Mouse (Mus musculus) MEL (cell line): ENCODE measurements around the gene Lyg2. TPM values are rescaled to one million over a fixed set of nuclear protein-coding genes. Genes with fewer than 3 reads are reported as not detected.
A peak's percentile ranks its signal among the peaks of the same experiment; 100 is the strongest.

Source experiments
- DNase-seq: peaks from one replicate; pipeline ENCODE4 v3.0.0; 2011; ENCODE audit warnings: low read depth, low spot score
- H3K27ac ChIP-seq: 2 replicates; pipeline ENCODE4 v1.5.1; 2012; ENCODE audit warnings: low read depth, mild to moderate bottlenecking, control low read depth, low read length, moderate library complexity; ENCODE audit not compliant: control insufficient read depth
- H3K27me3 ChIP-seq, 2 experiments: fragments of 150-350 bp in 1 of 2; sonication (generic) in 1 of 2; 2 replicates each; pipeline ENCODE4 v1.6.1; 2012; ENCODE audit warnings: low read length in 2 of 2, mild to moderate bottlenecking in 2 of 2, improper control_type of control experiment in 1 of 2, moderate library complexity in 1 of 2; ENCODE audit not compliant: insufficient read depth in 2 of 2, control insufficient read depth in 1 of 2
- H3K36me3 ChIP-seq, 2 experiments: 2 replicates each; pipeline ENCODE4 v1.6.1; 2012 to 2014; ENCODE audit warnings: low read length in 2 of 2, improper control_type of control experiment in 1 of 2, inconsistent platforms in 1 of 2, mild to moderate bottlenecking in 1 of 2; ENCODE audit not compliant: insufficient read depth in 2 of 2, control insufficient read depth in 1 of 2
- H3K4me1 ChIP-seq, 2 experiments: fragments of 150-350 bp in 1 of 2; sonication (generic) in 1 of 2; 2 replicates each; pipeline ENCODE4 v1.6.1; 2012; ENCODE audit warnings: low read length in 2 of 2, improper control_type of control experiment in 1 of 2, mild to moderate bottlenecking in 1 of 2; ENCODE audit not compliant: insufficient read depth in 2 of 2, control insufficient read depth in 1 of 2
- H3K4me3 ChIP-seq, 2 experiments: fragments of 150-350 bp in 1 of 2; sonication (generic) in 1 of 2; 2 replicates each; pipeline ENCODE4 v1.5.1; 2012; ENCODE audit warnings: low read depth in 2 of 2, low read length in 2 of 2, mild to moderate bottlenecking in 2 of 2, moderate library complexity in 2 of 2, control low read depth in 1 of 2, improper control_type of control experiment in 1 of 2; ENCODE audit not compliant: control insufficient read depth in 1 of 2, insufficient read depth in 1 of 2
- H3K79me2 ChIP-seq: 2 replicates; pipeline ENCODE4 v1.6.1; 2012; ENCODE audit warnings: mild to moderate bottlenecking, low read length, moderate library complexity; ENCODE audit not compliant: control insufficient read depth, poor library complexity, insufficient read depth
- H3K9ac ChIP-seq: 2 replicates; pipeline ENCODE4 v1.6.1; 2012; ENCODE audit warnings: low read depth, mild to moderate bottlenecking, control low read depth, low read length, moderate library complexity; ENCODE audit not compliant: control insufficient read depth, poor library complexity, severe bottlenecking
- H3K9me3 ChIP-seq: fragments of 150-350 bp; sonication (generic); replicated peaks from 2 replicates; pipeline ENCODE4 v1.6.1; 2012; ENCODE audit warnings: mild to moderate bottlenecking, low read length, improper control_type of control experiment, moderate library complexity; ENCODE audit not compliant: insufficient read depth
- BHLHE40 ChIP-seq: IDR thresholded peaks from 2 replicates; pipeline ENCODE4 v1.6.1; 2012; ENCODE audit warnings: low read depth, mild to moderate bottlenecking, inconsistent platforms, low read length, improper control_type of control experiment, borderline replicate concordance
- CHD1 ChIP-seq: IDR thresholded peaks from 2 replicates; pipeline ENCODE4 v1.6.1; 2012; ENCODE audit warnings: low read depth, mild to moderate bottlenecking, inconsistent platforms, low read length, improper control_type of control experiment
- CHD2 ChIP-seq: IDR thresholded peaks from 2 replicates; pipeline ENCODE4 v1.6.1; 2011; ENCODE audit warnings: low read length, improper control_type of control experiment
- CTCF ChIP-seq, 3 experiments: IDR thresholded peaks in 2 of 3; conservative IDR thresholded peaks in 1 of 3; 2 replicates each; pipeline ENCODE4 v1.5.1; 2011 to 2012; ENCODE audit warnings: low read length in 3 of 3, low read depth in 2 of 3, mild to moderate bottlenecking in 2 of 3, improper control_type of control experiment in 1 of 3, inconsistent platforms in 1 of 3, mixed read lengths in 1 of 3, moderate library complexity in 1 of 3; ENCODE audit not compliant: control insufficient read depth in 1 of 3, insufficient read depth in 1 of 3, poor library complexity in 1 of 3, severe bottlenecking in 1 of 3
- ELF1 ChIP-seq: IDR thresholded peaks from 2 replicates; pipeline ENCODE4 v1.6.1; 2014; ENCODE audit warnings: low read depth, mild to moderate bottlenecking, inconsistent platforms, low read length, improper control_type of control experiment, moderate library complexity
- EP300 ChIP-seq, 2 experiments: IDR thresholded peaks; 2 replicates each; pipeline ENCODE4 v1.6.1; 2011; ENCODE audit warnings: improper control_type of control experiment in 2 of 2, low read length in 2 of 2, low read depth in 1 of 2, mild to moderate bottlenecking in 1 of 2
- ETS1 ChIP-seq: IDR thresholded peaks from 2 replicates; pipeline ENCODE4 v1.6.1; 2012; ENCODE audit warnings: low read depth, mild to moderate bottlenecking, inconsistent platforms, low read length, improper control_type of control experiment, moderate library complexity
- GABPA ChIP-seq: IDR thresholded peaks from 2 replicates; pipeline ENCODE4 v1.6.1; 2012; ENCODE audit warnings: low read depth, mild to moderate bottlenecking, inconsistent platforms, low read length, improper control_type of control experiment, moderate library complexity
- GATA1 ChIP-seq: IDR thresholded peaks from 2 replicates; pipeline ENCODE4 v1.6.1; 2011; ENCODE audit warnings: low read depth, low read length, improper control_type of control experiment
- HCFC1 ChIP-seq: IDR thresholded peaks from 2 replicates; pipeline ENCODE4 v1.6.1; 2012; ENCODE audit warnings: low read depth, mild to moderate bottlenecking, inconsistent platforms, low read length, improper control_type of control experiment, moderate library complexity
- KAT2A ChIP-seq: conservative IDR thresholded peaks from 2 replicates; pipeline ENCODE4 v1.6.1; 2012; ENCODE audit warnings: low read depth, low read length, improper control_type of control experiment, inconsistent platforms
- MAFK ChIP-seq: IDR thresholded peaks from 2 replicates; pipeline ENCODE4 v1.6.1; 2011; ENCODE audit warnings: low read depth, mild to moderate bottlenecking, low read length, improper control_type of control experiment, borderline replicate concordance
- MAX ChIP-seq: IDR thresholded peaks from 2 replicates; pipeline ENCODE4 v1.6.1; 2011; ENCODE audit warnings: low read length, improper control_type of control experiment
- MAZ ChIP-seq: IDR thresholded peaks from 2 replicates; pipeline ENCODE4 v1.6.1; 2012; ENCODE audit warnings: low read depth, mild to moderate bottlenecking, inconsistent platforms, low read length, improper control_type of control experiment
- MEF2A ChIP-seq: IDR thresholded peaks from 2 replicates; pipeline ENCODE4 v1.6.1; 2014; ENCODE audit warnings: low read depth, mild to moderate bottlenecking, inconsistent platforms, low read length, improper control_type of control experiment; ENCODE audit not compliant: poor library complexity, insufficient replicate concordance, severe bottlenecking; ENCODE audit errors: extremely low read depth
- MXI1 ChIP-seq: IDR thresholded peaks from 2 replicates; pipeline ENCODE4 v1.6.1; 2011; ENCODE audit warnings: mild to moderate bottlenecking, low read depth, low read length, improper control_type of control experiment
- MYB ChIP-seq: IDR thresholded peaks from 2 replicates; pipeline ENCODE4 v1.6.1; 2011; ENCODE audit warnings: mild to moderate bottlenecking, low read depth, low read length, improper control_type of control experiment
- NELFE ChIP-seq: IDR thresholded peaks from 2 replicates; pipeline ENCODE4 v1.6.1; 2011; ENCODE audit warnings: low read depth, low read length, improper control_type of control experiment
- NRF1 ChIP-seq: IDR thresholded peaks from 2 replicates; pipeline ENCODE4 v1.6.1; 2014; ENCODE audit warnings: low read depth, mild to moderate bottlenecking, inconsistent platforms, low read length, improper control_type of control experiment, moderate library complexity; ENCODE audit not compliant: poor library complexity, insufficient read depth, severe bottlenecking
- POLR2A ChIP-seq, 2 experiments: IDR thresholded peaks; 2 replicates each; pipeline ENCODE4 v1.6.1; 2011 to 2012; ENCODE audit warnings: low read length in 2 of 2, mild to moderate bottlenecking in 2 of 2, control low read depth in 1 of 2, improper control_type of control experiment in 1 of 2, low read depth in 1 of 2, moderate library complexity in 1 of 2; ENCODE audit not compliant: control insufficient read depth in 1 of 2, insufficient read depth in 1 of 2, poor library complexity in 1 of 2
- POLR2AphosphoS2 ChIP-seq: IDR thresholded peaks from 2 replicates; pipeline ENCODE4 v1.6.1; 2011; ENCODE audit warnings: low read length, improper control_type of control experiment
- POLR2AphosphoS5 ChIP-seq: IDR thresholded peaks from 2 replicates; pipeline ENCODE4 v1.6.1; 2012; ENCODE audit warnings: low read depth, borderline replicate concordance, mild to moderate bottlenecking, inconsistent platforms, low read length, moderate library complexity, mixed read lengths
- RAD21 ChIP-seq: IDR thresholded peaks from 2 replicates; pipeline ENCODE4 v1.6.1; 2011; ENCODE audit warnings: mild to moderate bottlenecking, low read depth, low read length, improper control_type of control experiment
- RCOR1 ChIP-seq: IDR thresholded peaks from 2 replicates; pipeline ENCODE4 v1.6.1; 2012; ENCODE audit warnings: low read depth, mild to moderate bottlenecking, inconsistent platforms, low read length, improper control_type of control experiment
- SIN3A ChIP-seq: IDR thresholded peaks from 2 replicates; pipeline ENCODE4 v1.6.1; 2012; ENCODE audit warnings: low read length, improper control_type of control experiment, inconsistent platforms
- SMC3 ChIP-seq: IDR thresholded peaks from 2 replicates; pipeline ENCODE4 v1.6.1; 2011; ENCODE audit warnings: low read depth, low read length, improper control_type of control experiment
- TAL1 ChIP-seq: IDR thresholded peaks from 2 replicates; pipeline ENCODE4 v1.6.1; 2012; ENCODE audit warnings: mild to moderate bottlenecking, inconsistent platforms, low read length, moderate library complexity, mixed read lengths
- TBP ChIP-seq: IDR thresholded peaks from 2 replicates; pipeline ENCODE4 v1.8.0; 2011; ENCODE audit warnings: low read depth, low read length, improper control_type of control experiment
- TCF12 ChIP-seq: IDR thresholded peaks from 2 replicates; pipeline ENCODE4 v1.6.1; 2014; ENCODE audit warnings: low read depth, mild to moderate bottlenecking, inconsistent platforms, low read length, improper control_type of control experiment, moderate library complexity
- UBTF ChIP-seq: IDR thresholded peaks from 2 replicates; pipeline ENCODE4 v1.6.1; 2012; ENCODE audit warnings: low read depth, mild to moderate bottlenecking, inconsistent platforms, low read length, improper control_type of control experiment, moderate library complexity, borderline replicate concordance; ENCODE audit not compliant: insufficient read depth
- USF1 ChIP-seq: IDR thresholded peaks from 2 replicates; pipeline ENCODE4 v1.6.1; 2014; ENCODE audit warnings: low read depth, mild to moderate bottlenecking, inconsistent platforms, low read length, improper control_type of control experiment, moderate library complexity
- USF2 ChIP-seq, 2 experiments: IDR thresholded peaks; 2 replicates each; pipeline ENCODE4 v1.6.1; 2011 to 2012; ENCODE audit warnings: improper control_type of control experiment in 2 of 2, low read length in 2 of 2, borderline replicate concordance in 1 of 2, inconsistent platforms in 1 of 2, low read depth in 1 of 2, mild to moderate bottlenecking in 1 of 2; ENCODE audit not compliant: insufficient read depth in 1 of 2
- ZC3H11A ChIP-seq: IDR thresholded peaks from 2 replicates; pipeline ENCODE4 v1.6.1; 2012; ENCODE audit warnings: low read depth, mild to moderate bottlenecking, inconsistent platforms, low read length, improper control_type of control experiment
- ZKSCAN1 ChIP-seq: IDR thresholded peaks from 2 replicates; pipeline ENCODE4 v1.6.1; 2012; ENCODE audit warnings: low read depth, mild to moderate bottlenecking, inconsistent platforms, low read length, improper control_type of control experiment, moderate library complexity
- ZMIZ1 ChIP-seq: IDR thresholded peaks from 2 replicates; pipeline ENCODE4 v1.6.1; 2012; ENCODE audit warnings: low read depth, mild to moderate bottlenecking, inconsistent platforms, low read length, improper control_type of control experiment, moderate library complexity
- ZNF384 ChIP-seq: IDR thresholded peaks from 2 replicates; pipeline ENCODE4 v1.6.1; 2012; ENCODE audit warnings: low read depth, mild to moderate bottlenecking, inconsistent platforms, low read length, improper control_type of control experiment
- polyA plus RNA-seq, 2 experiments: library from polyadenylated mRNA; stranded (reverse) in 1 of 2; unstranded in 1 of 2; fragments of >175 nt in 1 of 2; fragments of >200 nt in 1 of 2; gene quantifications; 2 replicates each; pipeline versions ENCODE4 v1.2.1 to v1.2.4; 2012; ENCODE audit warnings: low replicate concordance in 2 of 2, low read depth in 1 of 2; ENCODE audit not compliant: insufficient read length in 2 of 2, insufficient read depth in 1 of 2, missing spikeins in 1 of 2
- total RNA-seq: library from RNA; depleted of rRNA; stranded (reverse); fragments of 300-350 nt; gene quantifications from 2 replicates; pipeline ENCODE4 v1.2.3, GENCODE M21; 2012

Gene Lyg2
- total and polyA plus RNA-seq, 3 experiments, result not detected

DNA sequence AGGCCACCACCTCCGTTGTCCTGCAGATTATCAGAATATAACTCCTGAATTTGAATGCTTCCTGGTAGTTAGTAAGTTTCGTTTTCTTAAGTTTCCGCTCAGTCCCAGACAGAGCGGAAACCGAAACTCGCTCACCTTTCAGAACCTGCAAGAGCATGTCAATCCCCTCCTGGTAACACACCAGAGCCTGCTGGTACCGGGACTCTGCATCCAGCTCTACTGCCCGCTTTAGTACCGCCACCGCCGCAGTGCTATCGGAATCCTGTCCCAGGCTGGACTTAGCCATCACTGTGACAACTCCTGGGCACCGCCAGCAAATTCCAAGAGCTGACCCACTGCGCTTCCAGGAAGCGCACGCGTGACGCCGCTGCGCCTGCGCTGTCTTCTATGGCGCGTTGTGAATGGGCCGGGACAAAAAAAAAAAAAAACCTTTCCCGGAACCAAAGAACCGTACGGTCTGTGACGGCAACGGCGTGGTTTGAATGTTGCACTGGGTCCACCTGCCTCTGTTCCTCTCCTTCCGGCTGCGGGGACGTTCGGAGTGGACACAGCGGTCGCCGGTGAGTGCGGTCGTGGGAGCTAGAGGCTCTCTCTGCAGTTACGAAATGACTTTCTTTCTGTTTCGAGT is 26.2 kb downstream of the Lyg2 start, which contains the start of the genes Mitd1 and Mrpl30:
TSS of gene Mitd1 (minus strand) at position 387 of the 628 bp plus-strand sequence.
TSS of gene Mrpl30 (plus strand) at position 453 of the 628 bp plus-strand sequence.
- peak within 1 kb of the TSS; percentile 92 for H3K9ac ChIP-seq
- TF ChIP-seq ETS1 (peak; percentile 75; the same call in 1 of the 2 replicates), ZNF384 (peak; percentile 100), GABPA (no peak), KAT2A (peak; percentile 76), MXI1 (peak; percentile 95), NELFE (peak; percentile 85), CHD2 (no peak), USF2 (IDR thresholded peaks at IDR 0.05; ENCODE audit: borderline replicate concordance in 1 of 2, insufficient read depth in 1 of 2, low read depth in 1 of 2, low read length in 2 of 2) (no peak), MAZ (no peak), RAD21 (no peak), ZKSCAN1 (peak; percentile 81; the same call in 1 of the 2 replicates), POLR2AphosphoS2 (peak; percentile 90), BHLHE40 (no peak; the same call in 1 of the 2 replicates), TBP (peak; percentile 95), TAL1 (no peak), CHD1 (no peak), MYB (no peak), ZC3H11A (no peak), NRF1 (peak; percentile 85), MEF2A (peak; percentile 46; the same call in 1 of the 2 replicates), SMC3 (no peak), RCOR1 (no peak; the same call in 1 of the 2 replicates), HCFC1 (peak; percentile 96), MAFK (no peak), GATA1 (0 out of 2 replicates have a peak, but pooled peaks have one; percentile 2), POLR2AphosphoS5 (no peak), TCF12 (peak; percentile 83), MAX (peak; percentile 79), ELF1 (peak; percentile 85), POLR2A (IDR thresholded peaks at IDR 0.05; ENCODE audit: control insufficient read depth in 1 of 2, insufficient read depth in 1 of 2, low read depth in 1 of 2, low read length in 2 of 2, poor library complexity in 1 of 2) (peak; percentile 83 to 95; a peak in 3 of 4 replicates), SIN3A (peak; percentile 98), UBTF (no peak), CTCF (IDR thresholded peaks at IDR 0.05 in 2 of 3, conservative IDR thresholded peaks at IDR 0.05 in 1 of 3; ENCODE audit: control insufficient read depth in 1 of 3, insufficient read depth in 1 of 3, low read depth in 2 of 3, low read length in 3 of 3, poor library complexity in 1 of 3, severe bottlenecking in 1 of 3) (no peak), ZMIZ1 (peak; percentile 71), EP300 (IDR thresholded peaks at IDR 0.05; ENCODE audit: low read depth in 1 of 2, low read length in 2 of 2) (peak in 1 of 2 experiments; percentile 40; a peak in 1 of 4 replicates), USF1 (peak; percentile 64; the same call in 1 of the 2 replicates)

More for the DNA sequence above, 26.2 kb downstream of the Lyg2 start, which contains the start of the genes Mitd1 and Mrpl30:
- Histone ChIP-seq H3K27me3 (no peaks in the 10 kb centered on the region), H3K36me3 (peaks cover 7 to 10% of the 10 kb centered on the region in 2 experiments; a peak in 3 of 4 replicates), H3K4me1 (peaks cover 0 to 14% of the 10 kb centered on the region in 2 experiments; a peak in 1 of 4 replicates), H3K27ac (peak within 1 kb of the TSS; percentile 81), H3K9me3 (no peaks in the 10 kb centered on the region), H3K79me2 (peaks cover 28% of the 10 kb centered on the region), H3K4me3 (peak within 1 kb of the TSS; percentile 79 to 92)
- peak; percentile 93 for DNase-seq
